Mouse (Mus musculus) thymus, postnatal 0 days (tissue): ENCODE measurements at regions not wholly inside any gene's neighbourhood (a gene's known extent, or its start where the extent isn't known, plus 50 kb on each side); places are given as distances from the start of the nearest gene placed in this dataset.
"Not testable (repeated sequence)": the region's sequence is repeated elsewhere in the genome, so short reads cannot be mapped to it uniquely, and the experiment has no call there.

Experiments used
- DNase-seq: peaks from one replicate; pipeline ENCODE4 v3.0.0-alpha.2; 2015; ENCODE audit warnings: low spot score

DNA sequence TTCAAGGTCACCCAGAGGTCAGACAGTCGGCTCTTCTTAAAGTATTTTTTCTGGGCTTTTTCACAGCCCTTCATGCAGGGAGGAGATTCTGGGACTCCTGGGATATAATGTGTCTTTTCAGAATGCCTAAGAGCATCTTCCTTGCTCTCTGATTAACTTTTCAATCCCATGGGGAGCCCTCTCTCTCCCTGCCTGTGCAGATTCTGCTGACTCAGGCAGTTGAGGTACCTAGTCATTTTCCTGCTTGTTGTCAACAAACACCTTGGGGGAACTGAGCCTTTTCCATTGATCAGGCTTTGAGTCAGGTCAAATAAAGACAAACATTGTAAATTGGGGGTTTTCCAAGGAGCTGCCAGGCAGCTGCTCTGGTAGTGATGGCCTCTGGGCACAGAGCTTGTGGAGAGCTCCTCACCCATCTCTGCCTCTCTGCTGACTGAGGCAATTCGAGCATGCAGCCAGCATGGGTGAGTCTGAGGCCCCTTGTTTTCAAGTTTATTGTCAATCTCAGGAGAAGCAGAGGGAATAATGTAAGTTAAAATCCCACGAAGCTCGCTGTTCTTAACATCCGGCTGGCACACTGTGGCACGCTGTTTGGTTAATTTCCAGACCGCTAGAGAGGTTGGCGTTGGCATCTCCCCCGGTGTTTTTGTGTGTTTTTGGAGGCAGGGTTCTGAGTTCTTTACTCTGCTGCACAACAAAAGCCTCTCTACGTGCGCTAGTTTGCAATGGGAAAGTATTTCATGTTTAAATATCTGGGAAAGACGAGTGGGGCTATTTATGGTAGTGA is 159.8 kb upstream of the Trpc7 start:
- no peak for DNase-seq

DNA sequence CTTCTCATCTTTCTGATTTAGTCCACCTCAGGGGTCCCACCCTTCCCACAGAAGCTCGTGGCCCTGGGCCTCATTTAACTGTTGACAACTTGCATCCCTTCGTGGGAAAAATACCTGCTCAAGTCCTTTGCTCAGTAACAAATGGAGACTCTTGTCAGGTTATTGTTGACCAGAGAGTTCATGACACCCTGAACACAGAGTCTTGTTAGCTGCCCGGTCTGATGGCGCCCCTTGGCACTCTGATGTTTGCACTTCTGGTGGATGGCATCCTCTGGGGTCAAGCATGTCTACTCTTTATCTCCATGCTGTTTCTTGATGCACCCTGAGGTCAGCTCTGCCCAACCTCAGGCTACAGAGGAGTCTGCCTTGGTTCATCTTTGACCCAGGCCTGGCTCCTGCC is 157.6 kb upstream of the Trpc7 start:
- DNase-seq, result no peak

DNA sequence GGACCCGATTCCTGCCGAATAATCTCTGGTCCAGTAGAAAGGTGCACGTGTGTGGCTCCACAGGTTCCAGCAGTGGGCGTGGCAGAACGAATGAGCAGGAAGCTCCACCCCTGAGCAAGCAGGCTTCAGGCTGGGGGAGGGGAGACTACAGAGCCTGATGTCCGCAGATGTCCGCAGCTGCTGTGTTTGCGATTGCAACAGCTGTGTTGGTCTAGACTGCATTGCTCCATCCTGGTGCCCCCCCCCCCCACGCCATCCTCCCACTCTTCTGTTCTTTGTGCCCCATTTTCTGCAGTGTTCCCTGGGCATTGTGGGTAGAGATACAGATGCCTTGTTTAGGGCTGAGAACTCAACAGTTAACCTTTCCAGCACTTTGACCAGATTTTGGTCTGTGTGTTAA is 150.3 kb upstream of the Trpc7 start:
- not testable (repeated sequence) for DNase-seq

DNA sequence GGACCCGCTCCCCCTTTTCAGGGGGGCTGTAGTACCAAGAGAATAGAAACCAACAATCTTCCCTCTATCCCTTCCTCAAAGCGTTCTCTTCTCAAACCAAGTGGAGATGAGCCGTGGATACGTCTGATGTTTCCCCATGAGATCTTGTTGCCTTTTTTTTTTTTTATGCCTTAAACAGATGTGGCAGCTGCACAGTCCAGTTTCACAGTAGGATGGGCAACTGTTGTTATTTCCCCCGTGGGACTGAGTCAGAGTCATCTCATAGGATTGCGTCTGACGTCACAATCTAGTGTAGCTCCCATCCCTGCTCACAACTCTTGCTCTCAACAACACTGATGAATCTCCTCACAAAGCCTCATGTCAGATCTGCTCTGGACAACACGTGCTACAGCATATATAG is 148.7 kb upstream of the Trpc7 start:
- DNase-seq, result no peak

DNA sequence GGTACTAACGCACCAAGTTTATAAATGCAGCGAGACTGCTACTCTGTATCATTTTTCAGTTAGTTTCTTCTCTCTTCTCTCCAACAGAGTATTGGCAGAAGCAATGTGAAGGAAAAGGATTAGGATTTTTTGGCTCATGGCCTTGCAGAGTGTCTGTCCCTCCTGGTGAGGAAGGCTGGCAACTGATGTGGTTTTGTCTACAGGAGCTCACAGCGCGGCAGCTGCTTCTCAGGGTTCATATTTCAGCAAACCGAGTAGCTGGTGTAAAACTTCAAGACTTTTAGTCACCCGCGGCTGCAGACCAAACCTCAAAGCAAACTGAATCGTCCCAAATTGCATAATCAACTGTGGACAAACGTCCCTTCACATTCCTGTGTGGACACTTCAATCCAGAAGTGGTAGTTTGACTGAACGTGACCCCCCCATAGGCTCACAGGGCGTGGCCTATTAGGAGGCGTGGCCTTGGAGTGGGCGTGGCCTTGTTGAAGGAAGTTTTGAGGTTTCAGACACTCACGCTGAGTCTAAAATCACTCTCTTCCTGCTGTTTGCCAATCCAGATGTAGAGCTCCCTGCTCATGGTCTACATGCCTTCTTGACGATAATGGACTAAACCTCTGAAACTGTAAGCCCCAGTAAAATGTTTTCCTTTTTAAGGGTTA is 147.7 kb upstream of the Trpc7 start:
- no peak for DNase-seq

DNA sequence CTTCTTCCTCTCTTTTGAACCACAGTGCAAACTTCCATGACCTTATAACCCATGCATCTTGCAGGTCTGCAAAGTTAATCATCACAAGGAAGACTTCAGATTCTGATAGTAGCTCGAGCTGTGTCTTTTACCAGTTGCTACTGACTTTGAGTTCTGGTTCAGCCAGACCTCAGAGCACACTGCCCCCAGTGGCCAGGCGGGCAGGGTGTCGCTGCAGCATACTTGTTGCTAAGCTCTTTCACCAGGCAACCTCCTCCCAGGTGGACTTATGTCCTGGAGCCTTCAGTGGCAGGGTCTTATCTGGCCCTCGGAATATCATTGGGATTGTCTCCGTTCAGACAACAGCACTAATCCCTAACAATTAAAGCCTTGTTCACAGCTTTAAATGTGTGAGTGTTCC is 146.7 kb upstream of the Trpc7 start:
- DNase-seq, result no peak

DNA sequence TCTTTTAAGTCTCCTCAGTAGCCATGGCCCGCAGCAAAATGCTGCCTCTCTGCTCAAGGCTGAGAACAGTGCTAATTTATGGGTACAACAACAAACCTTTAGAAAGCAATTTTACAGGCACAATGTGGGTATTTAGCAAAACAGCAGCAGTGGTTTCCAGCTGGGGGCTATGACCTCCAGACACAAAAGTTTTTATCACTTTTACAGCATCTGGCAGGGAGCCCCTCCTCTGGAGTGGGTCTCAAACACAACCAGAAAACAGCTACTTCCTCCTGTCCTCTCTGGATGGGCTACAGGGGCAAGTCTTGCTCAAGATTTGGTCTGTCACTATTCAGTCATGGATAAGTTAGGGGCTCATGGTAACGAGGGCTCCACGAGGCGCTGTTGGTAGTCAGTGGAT is 137.1 kb upstream of the Trpc7 start:
- DNase-seq, result no peak

DNA sequence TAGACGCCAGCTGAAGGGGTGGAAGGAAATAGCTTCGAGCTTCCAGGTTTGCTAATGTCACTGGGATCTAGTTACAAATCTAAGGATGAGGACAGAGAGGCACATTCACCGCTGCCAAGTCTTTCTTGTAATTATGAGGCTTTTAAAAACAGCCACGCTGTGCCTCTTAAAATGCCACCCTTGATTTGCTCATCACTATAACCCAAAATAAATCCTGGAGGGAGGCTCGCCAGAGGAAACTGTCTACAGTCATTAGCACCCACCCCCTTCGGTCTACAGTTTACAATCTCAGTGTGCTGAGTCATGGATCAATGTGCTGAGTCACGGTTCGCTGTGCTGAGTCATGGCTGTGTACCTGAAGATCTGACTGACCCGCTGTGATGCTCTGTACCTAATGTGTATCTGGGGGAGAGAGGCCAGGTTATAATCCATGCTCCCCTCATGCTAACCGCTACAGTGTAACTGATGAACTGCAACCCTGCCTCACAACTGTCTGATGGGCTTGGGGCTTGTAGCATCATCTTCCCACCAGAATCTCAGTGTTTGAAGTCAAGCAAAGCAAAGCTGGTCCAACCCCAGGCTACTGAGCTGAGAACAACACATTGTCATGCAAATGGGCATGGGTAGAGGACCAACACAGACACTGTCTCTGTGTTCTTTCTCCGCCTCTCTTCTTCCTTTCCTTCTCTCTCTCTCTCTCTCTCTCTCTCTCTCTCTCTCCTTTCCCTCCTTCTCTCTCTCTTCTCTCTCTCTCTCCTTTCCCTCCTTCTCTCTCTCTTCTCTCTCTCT is 122.0 kb upstream of the Trpc7 start:
- no peak for DNase-seq

DNA sequence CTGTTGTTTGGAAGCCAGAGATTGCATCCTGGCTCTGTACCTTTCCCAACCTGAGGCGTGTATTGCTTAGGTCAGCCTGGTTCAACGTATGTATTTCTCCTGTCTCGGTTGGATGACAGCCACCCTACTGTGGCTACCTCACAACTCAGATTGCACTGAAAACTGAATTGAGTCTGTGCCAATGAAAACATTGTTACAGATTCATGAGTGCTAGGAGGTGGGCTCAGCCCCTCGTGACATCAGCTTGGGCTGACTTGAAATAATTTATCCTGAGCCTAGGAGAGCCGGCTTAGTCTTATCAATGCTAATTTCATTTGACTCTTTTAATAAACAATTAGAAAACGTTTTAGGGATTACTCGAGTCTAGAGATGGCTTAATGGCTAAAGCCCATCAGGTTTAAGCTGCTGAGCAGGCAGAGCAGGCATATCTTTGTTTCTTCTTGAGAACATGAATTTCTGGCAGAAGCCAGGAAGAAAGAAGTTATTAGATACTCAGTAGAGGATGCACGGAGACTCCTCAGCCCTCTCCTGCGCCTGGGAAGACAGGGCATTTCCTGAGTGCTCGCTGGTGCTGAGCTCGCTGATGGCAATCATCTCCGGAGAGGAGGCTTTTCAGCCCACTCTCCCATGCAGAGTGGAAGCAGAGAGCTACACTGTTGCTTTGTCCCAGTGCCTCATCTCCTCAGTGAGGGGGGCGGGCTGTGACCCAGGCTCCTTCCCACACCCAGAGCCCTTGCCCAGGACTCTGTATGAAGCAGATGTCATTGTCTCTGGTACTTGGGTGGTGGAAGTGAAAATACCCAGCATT is 120.9 kb upstream of the Trpc7 start:
- no peak for DNase-seq

DNA sequence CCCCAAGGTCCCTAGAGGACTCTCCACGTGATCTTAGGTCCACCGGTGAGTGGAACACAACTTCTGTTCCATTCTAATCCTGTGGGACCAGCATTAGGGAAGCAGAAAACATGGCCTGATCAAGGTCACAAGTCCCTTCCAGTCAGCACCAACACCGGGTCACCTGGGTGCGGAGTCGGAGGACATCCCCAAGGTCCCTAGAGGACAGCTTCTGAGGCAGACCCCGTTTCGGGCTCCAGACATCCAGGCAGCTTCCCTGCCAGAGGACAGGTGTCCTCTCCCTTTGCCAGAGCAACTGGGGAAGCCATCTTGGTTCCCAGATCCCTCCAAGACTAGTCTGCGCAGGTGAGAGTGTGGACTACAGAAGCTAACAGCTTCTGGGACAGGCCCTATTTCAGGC is 111.4 kb upstream of the Trpc7 start:
- DNase-seq, result not testable (repeated sequence)

DNA sequence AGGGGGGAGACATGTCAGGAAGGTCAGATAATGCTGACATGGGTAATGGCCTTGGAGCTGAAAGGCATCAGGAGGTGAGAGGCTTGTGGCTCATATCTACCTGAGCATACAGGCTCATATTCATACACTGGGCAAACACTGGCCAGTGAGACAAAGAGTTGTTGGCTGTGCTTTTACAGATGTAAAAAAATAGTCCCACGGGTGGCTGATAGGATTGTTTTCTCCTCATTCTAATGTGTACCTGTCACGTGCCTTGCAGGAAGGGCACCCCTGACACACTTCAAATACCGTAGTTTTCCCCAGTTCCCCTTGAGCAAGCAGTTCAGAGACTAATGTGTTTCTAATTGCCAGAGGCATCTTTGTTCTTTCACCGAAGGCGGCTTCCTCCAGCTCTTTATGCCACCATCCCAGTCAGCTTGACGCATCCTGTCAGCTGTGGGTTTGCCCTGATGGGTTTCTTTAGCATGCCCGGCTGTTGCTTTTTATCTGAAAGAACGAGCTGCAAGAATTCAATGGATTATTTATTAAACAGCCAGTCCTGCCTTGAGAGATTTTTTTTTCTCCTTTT is 107.9 kb upstream of the Trpc7 start:
- DNase-seq, result no peak

DNA sequence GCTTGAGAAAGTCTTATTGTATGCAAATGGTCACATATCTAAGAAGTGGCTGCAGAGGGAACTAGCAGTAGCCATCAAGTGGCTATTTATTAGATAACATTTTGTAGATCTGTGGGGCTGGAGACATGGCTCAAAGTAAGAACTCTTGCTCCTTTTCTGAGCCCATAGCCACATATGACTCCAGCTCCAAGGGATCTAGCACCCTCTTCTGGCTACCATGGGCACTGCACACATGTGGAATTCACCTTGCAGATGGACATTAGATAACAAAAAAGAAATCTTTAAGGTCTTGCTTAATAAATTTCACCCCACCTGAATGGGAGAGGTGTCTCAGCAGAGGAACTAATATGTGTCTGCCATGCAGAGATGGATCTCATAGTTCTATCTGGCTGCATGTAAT is 96.2 kb upstream of the Trpc7 start:
- DNase-seq, result no peak

DNA sequence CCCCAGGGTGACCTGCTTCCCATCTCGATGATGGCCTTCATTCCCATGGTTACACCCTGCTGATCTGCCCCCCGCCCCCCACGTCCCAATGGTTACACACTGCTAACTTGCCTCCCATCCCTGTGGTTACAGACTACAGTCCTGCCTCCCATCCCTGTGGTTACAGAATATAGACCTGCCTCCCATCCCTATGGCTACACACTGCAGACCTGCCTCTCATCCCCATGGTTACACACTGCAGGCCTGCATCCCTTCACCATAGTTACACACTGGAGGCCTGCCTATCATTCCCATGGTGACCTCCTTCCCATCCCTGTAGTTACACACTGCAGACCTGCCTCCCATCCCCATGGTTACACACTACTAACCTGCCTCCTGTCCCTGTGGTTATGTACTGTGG is 78.3 kb upstream of the Trpc7 start:
- no peak for DNase-seq

DNA sequence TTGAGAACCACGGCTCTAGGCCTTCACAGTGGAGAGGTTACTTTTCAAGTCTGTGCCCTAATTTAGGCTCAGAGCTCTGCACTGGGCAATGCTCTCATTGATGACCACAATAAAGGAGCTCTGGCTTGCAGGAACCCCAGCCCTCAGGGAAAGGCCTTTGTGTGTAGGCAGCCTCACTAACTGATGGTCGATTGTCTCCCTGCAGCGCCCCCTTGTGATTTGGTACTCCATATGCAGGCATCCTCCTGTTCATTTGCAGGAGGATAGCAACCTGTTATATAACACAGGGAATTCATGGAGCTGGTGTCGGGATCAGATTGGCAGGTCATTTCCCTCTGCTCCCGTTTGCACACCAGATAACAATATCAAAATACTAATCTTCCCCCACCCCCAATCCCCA is 59.6 kb upstream of the Trpc7 start:
- no peak for DNase-seq

DNA sequence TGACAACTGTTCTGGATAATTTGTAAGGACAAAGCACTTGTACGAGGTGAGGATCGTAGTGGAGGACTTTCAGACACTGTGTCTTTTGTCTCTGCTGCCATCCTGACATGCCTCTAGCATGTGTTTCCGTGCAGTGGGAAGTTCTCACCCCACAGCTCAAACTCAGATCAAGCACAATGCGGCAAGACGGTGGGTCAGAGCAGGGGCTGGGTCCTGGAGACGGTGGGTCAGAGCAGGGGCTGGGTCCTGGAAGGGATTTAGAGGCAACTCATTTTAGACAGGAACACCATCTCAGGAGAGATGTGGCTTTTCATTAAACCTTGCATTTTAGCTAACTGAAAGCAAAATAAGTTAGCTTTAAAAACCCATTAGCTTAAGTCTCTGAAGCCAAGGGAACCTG is 52.3 kb upstream of the Trpc7 start:
- no peak for DNase-seq

DNA sequence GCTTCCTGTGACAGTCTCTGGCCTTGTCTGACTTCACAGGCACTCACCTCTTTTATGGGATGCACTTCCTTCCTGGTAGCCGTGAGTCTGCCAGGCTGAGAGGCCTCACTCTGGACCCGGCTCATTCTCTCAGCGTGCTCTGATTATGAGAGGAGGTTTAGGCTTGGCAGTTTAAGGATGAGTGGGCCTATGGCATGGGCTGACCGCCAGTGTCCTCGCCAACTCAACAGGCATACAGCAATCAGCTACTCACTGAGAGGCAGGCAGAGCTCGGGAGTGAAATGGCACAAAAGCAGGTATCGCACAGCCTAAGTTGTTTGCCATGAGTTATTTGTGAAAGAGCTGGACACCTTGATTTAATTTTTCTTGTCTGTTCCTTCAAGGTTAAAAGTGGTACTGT is 51.5 kb upstream of the Trpc7 start:
- DNase-seq, result no peak
